Mouse (Mus musculus) bone marrow macrophage, adult 2 months (primary cell): ENCODE data around the gene Nol9.

ENCODE experiments used
- CTCF ChIP-seq: IDR thresholded peaks from 2 replicates; pipeline ENCODE4 v1.5.1; 2012; ENCODE audit warnings: low read depth, mild to moderate bottlenecking, low read length, moderate library complexity
- POLR2A ChIP-seq: IDR thresholded peaks from 2 replicates; pipeline ENCODE4 v1.6.1; 2012; ENCODE audit warnings: mild to moderate bottlenecking, low read depth, low read length, borderline replicate concordance

- no peak for TF ChIP-seq CTCF
- TF ChIP-seq POLR2A: no peak
These were observed 38.1 kb downstream of the Nol9 start for GRCm38 (mm10) chr4:152077191-152077590.
